Mouse (Mus musculus) adrenal gland, adult 2 months (tissue): Measurements from ENCODE around the gene Btbd35f25. TPM values are rescaled to one million over a fixed set of nuclear protein-coding genes. Genes with fewer than 3 reads are reported as not detected.
"Not testable (repeated sequence)": the region's sequence is repeated elsewhere in the genome, so short reads cannot be mapped to it uniquely, and the experiment has no call there.

Experiments used
- DNase-seq: peaks from one replicate; pipeline ENCODE4 v3.0.0; 2021
- long read RNA-seq: library from polyadenylated mRNA; stranded (forward); transcript quantifications from one replicate; pipeline ENCODE4 v2.0.0, GENCODE M21; 2021
- polyA plus RNA-seq: library from polyadenylated mRNA; depleted of rRNA; stranded (reverse); fragments of >200 nt; gene quantifications from 2 replicates; pipeline ENCODE4 v1.2.3, GENCODE M21; 2012; rRNA removed
- total RNA-seq, 2 experiments: library from RNA; stranded (reverse); gene quantifications; 2 replicates each; pipeline ENCODE4 v1.2.3; 2021

The Btbd35f25 gene
- total RNA-seq (not detected), polyA plus RNA-seq (not detected in 2 replicates)
- long read RNA-seq, result 0 reads

GRCm38 (mm10) chrX:31717056-31717455, at the start of gene Btbd35f25:
Gene Btbd35f25, minus strand, starts transcription at chrX:31717156.
- not testable (repeated sequence) for DNase-seq

- DNase-seq, result no peak
Observed at GRCm38 (mm10) chrX:31766255-31766654, 49.3 kb upstream of the Btbd35f25 start.

- no peak for DNase-seq
Observed at GRCm38 (mm10) chrX:31764001-31764400, 47.0 kb upstream of the Btbd35f25 start.

DNA sequence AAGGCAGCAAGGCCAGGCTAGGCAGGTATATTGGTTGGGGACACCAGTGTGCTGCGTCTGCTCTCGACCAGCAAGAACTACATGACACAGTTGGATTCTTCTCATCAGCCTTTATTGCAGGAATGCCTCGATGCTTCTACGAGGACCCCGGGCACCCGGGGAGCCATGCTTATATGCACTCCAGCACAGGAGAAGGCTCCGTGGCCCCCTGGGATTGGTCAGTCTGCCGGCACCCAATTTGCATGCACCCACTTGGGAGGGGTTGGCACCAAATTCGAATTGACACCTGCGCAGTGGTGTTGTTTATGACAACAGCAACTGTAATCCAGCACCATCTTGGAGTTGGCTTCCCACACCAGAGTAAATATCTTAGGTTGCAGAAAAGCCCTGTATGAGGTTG, 28.1 kb upstream of the Btbd35f25 start:
- DNase-seq, result no peak

GRCm38 (mm10) chrX:31736958-31737357, 20.0 kb upstream of the Btbd35f25 start:
- no peak for DNase-seq

Other genes starting within 250 kb of the Btbd35f25 start
- gene Gm21883, start 142.9 kb downstream of the Btbd35f25 start, total RNA-seq, result not detected
- gene Gm21883, start 142.9 kb downstream of the Btbd35f25 start, polyA plus RNA-seq, result not detected in 2 replicates
- not detected for gene Spin2e, start 98.2 kb downstream of the Btbd35f25 start, total RNA-seq
- not detected in 2 replicates for gene Spin2e, start 98.2 kb downstream of the Btbd35f25 start, polyA plus RNA-seq
- not detected for gene Gm21637, start 244.9 kb upstream of the Btbd35f25 start, total RNA-seq
- not detected in 2 replicates for gene Gm21637, start 244.9 kb upstream of the Btbd35f25 start, polyA plus RNA-seq